Mouse (Mus musculus) spleen, adult 2 months (tissue): ENCODE results near the gene Gbf1. TPM values are rescaled to one million over a fixed set of nuclear protein-coding genes. Genes with fewer than 3 reads are reported as not detected.

Experiments used
- DNase-seq, 2 experiments: peaks; one replicate each; pipeline versions ENCODE4 v3.0.0 to v3.0.0-alpha.2; 2012 to 2021; ENCODE audit warnings: low spot score in 2 of 2, low read depth in 1 of 2
- H3K27ac ChIP-seq: fragments of 200-500 bp; 2 replicates; pipeline ENCODE4 v1.5.1; 2012; ENCODE audit warnings: low read length, inconsistent platforms; ENCODE audit not compliant: insufficient read depth
- H3K27me3 ChIP-seq: fragments of 200-500 bp; 2 replicates; pipeline ENCODE4 v1.6.1; 2012; ENCODE audit warnings: mild to moderate bottlenecking, moderate library complexity, low read length, inconsistent platforms; ENCODE audit not compliant: control insufficient read depth, insufficient read depth
- H3K36me3 ChIP-seq: fragments of 200-500 bp; 2 replicates; pipeline ENCODE4 v1.6.1; 2012; ENCODE audit warnings: mild to moderate bottlenecking, low read length, inconsistent platforms; ENCODE audit not compliant: control insufficient read depth, insufficient read depth
- H3K4me1 ChIP-seq: fragments of 200-500 bp; 2 replicates; pipeline ENCODE4 v1.6.1; 2011; ENCODE audit warnings: inconsistent platforms; ENCODE audit not compliant: control insufficient read depth, insufficient read depth, insufficient read length
- H3K4me3 ChIP-seq: fragments of 200-500 bp; 2 replicates; pipeline ENCODE4 v1.5.1; 2011; ENCODE audit warnings: mild to moderate bottlenecking, inconsistent platforms; ENCODE audit not compliant: insufficient read depth, insufficient read length; ENCODE audit errors: extremely low read depth
- CTCF ChIP-seq: fragments of 200-500 bp; IDR thresholded peaks from 2 replicates; pipeline ENCODE4 v1.5.1; 2011; ENCODE audit warnings: mild to moderate bottlenecking, inconsistent platforms; ENCODE audit not compliant: insufficient read depth, insufficient read length, insufficient replicate concordance; ENCODE audit errors: extremely low read depth
- POLR2A ChIP-seq: fragments of 200-500 bp; IDR thresholded peaks from 2 replicates; pipeline ENCODE4 v1.6.1; 2011; ENCODE audit warnings: low read depth, low read length, inconsistent platforms
- WGBS: fragments of 180-500 bp; shearing (Covaris S2); methylation state at CpG from one replicate; pipeline ENCODE4 v1.1.7; 2018; 5-methylcytosine and 5-hydroxymethylcytosine counted together
- polyA plus RNA-seq: library from polyadenylated mRNA; depleted of rRNA; stranded (reverse); fragments of >200 nt; gene quantifications from 2 replicates; pipeline ENCODE4 v1.2.3, GENCODE M21; 2012

Gbf1 gene
- polyA plus RNA-seq, 1 experiment = 67.7 TPM

DNA sequence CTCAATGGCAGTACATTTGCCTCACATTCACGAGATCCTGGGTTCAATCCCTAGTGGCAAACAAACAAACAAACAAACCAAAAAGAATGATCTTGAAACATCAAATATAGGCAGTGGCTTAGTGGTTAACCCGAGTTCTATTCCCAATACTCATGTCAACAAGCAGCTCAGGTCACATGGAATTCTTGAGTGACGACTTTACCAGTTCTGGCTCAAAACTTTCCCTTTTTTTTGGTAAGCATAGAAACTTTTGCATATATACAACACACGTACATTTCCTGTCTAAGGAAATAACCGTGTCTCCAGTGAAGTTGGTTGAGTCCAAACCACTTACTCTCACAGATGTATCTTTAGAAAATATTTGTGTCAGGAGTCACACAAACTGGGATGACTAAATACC, 20.2 kb downstream of the Gbf1 start:
- whole genome bisulfite sequencing = 69% methylated on average over 5 of the region's 5 CpGs
- DNase-seq = no peak
- H3K27me3 ChIP-seq = no peaks in the 10 kb centered on the region
- H3K4me1 ChIP-seq = no peaks in the 10 kb centered on the region
- H3K4me3 ChIP-seq = no peak overlapping the region
- peaks cover 5% of the 10 kb centered on the region for H3K36me3 ChIP-seq
- no peak overlapping the region for H3K27ac ChIP-seq
- TF ChIP-seq POLR2A (no peak), CTCF (no peak)

DNA sequence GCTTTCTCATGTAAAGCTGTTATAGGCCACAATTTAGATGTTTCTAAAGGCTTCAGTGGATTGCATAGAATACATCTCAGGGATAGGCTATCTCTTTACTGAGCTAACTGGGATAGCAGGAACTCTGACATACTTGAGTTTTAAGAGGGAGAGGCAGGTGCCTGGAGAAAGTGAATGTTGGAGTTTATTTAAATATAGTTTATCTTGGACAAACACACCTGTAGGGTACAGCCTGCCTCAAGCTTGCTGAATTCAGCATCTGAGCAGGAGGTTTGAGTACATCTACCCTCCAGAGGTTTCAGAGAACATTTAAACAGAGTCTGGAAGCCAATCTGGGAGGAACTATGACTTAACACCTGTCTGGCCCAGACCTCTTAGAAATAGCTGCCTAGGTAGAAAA, 22.9 kb downstream of the Gbf1 start:
- Histone ChIP-seq H3K27me3 (no peaks in the 10 kb centered on the region), H3K4me3 (no peak overlapping the region), H3K36me3 (peaks cover 5% of the 10 kb centered on the region), H3K27ac (no peak overlapping the region), H3K4me1 (no peaks in the 10 kb centered on the region)
- no peak for DNase-seq
- TF ChIP-seq POLR2A (no peak), CTCF (no peak)

DNA sequence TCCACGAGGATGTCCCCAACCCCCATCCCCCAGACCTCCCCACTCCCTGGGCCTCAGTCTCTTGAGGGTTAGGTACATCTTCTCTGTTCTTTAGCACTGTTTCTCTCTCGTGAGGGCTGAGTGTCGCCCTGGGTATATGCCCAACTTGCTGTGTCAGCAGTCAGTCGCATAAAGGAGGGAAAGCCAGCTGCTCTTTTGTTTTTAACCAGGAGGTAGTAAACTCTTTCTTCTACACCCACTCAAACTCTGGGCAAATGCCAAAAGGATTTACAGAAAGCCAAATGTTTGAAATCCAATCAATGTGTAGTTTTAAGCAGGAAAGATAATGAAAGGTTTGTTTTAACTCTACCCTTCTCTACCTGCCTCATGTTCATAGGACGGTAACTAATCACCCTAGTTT, 24.7 kb downstream of the Gbf1 start:
- WGBS = 77% methylated on average over 5 of the region's 5 CpGs
- TF ChIP-seq POLR2A (no peak), CTCF (no peak)
- H3K27ac ChIP-seq = no peak overlapping the region
- H3K4me1 ChIP-seq = no peaks in the 10 kb centered on the region
- H3K36me3 ChIP-seq = peaks cover 3% of the 10 kb centered on the region; the same call in 1 of the 2 replicates
- DNase-seq = no peak
- no peaks in the 10 kb centered on the region for H3K27me3 ChIP-seq
- no peak overlapping the region for H3K4me3 ChIP-seq

GRCm38 (mm10) chr19:46180274-46180673, 28.0 kb downstream of the Gbf1 start:
- WGBS = 86% methylated on average over 2 of the region's 2 CpGs
- no peak overlapping the region for H3K4me3 ChIP-seq
- H3K4me1 ChIP-seq = no peaks in the 10 kb centered on the region
- DNase-seq = no peak
- no peak overlapping the region for H3K27ac ChIP-seq
- H3K36me3 ChIP-seq = no peaks in the 10 kb centered on the region
- TF ChIP-seq CTCF (no peak), POLR2A (no peak)
- no peaks in the 10 kb centered on the region for H3K27me3 ChIP-seq

- no peak for TF ChIP-seq POLR2A
- no peak for DNase-seq
- H3K27me3 ChIP-seq = no peaks in the 10 kb centered on the region
- WGBS = 92% methylated on average over 3 of the region's 3 CpGs
- no peak overlapping the region for H3K27ac ChIP-seq
- no peak overlapping the region for H3K4me3 ChIP-seq
- H3K4me1 ChIP-seq = no peaks in the 10 kb centered on the region; the same call in 1 of the 2 replicates
- H3K36me3 ChIP-seq = no peaks in the 10 kb centered on the region
Observed at GRCm38 (mm10) chr19:46182241-46182640, 29.9 kb downstream of the Gbf1 start.

DNA sequence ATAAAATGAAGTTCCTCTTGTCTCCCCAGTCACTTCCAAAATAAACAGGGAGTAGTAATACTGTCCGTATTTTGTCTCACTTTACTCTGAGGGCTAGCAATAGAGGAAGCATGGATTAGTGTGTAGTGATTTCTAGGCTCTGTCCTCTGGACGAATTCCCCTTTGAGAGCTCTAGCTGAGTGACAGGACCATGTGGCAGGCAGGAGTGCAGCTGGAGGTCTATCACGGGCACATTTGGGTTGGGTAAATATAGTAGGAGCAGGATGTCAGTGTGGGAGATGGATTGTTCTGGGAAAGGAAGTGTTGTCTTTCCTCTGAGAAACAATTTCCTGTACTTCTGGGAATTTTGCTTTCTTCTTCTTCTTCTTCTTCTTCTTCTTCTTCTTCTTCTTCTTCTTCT, 34.3 kb downstream of the Gbf1 start:
- no peak for DNase-seq
- Histone ChIP-seq H3K36me3 (no peaks in the 10 kb centered on the region), H3K4me3 (no peak overlapping the region), H3K4me1 (no peaks in the 10 kb centered on the region; the same call in 1 of the 2 replicates), H3K27me3 (no peaks in the 10 kb centered on the region), H3K27ac (no peak overlapping the region)
- WGBS = 27% methylated on average over 3 of the region's 3 CpGs
- no peak for TF ChIP-seq CTCF
- no peak for TF ChIP-seq POLR2A

DNA sequence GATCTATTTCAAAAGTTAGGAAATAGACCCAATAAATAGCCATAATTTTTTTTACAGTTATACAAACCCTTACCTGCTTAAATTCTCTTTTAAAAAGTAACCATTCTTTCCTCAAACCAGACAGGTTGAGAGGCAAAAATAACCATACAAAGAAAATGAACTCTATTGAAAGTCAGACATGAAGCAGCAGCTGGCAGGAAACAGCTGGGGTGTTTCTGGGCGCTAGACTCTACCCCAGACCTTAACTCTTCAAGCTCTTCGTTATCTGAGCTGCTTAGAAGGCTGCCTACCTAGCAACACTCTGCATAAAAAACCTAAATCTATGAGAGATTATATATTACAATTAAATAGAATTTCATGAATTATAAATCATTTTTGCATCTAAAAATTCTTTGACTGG, 34.9 kb downstream of the Gbf1 start:
- Histone ChIP-seq H3K27ac (no peak overlapping the region), H3K4me1 (no peaks in the 10 kb centered on the region; the same call in 1 of the 2 replicates), H3K27me3 (no peaks in the 10 kb centered on the region), H3K4me3 (no peak overlapping the region), H3K36me3 (no peaks in the 10 kb centered on the region)
- WGBS = 18% methylated on average over 2 of the region's 2 CpGs
- no peak for DNase-seq
- no peak for TF ChIP-seq CTCF
- no peak for TF ChIP-seq POLR2A
